Mouse (Mus musculus) liver, embryonic 15.5 days (tissue): ENCODE data around the gene Ide. TPM values are rescaled to one million over a fixed set of nuclear protein-coding genes. Genes with fewer than 3 reads are reported as not detected.

ENCODE experiments used
- ATAC-seq: fragments of 200-750 bp; cut with Nextera tagmentation; 2 replicates; pipeline ENCODE4 v1.8.0; 2017; ENCODE audit warnings: moderate number of reproducible peaks, mild to moderate bottlenecking, moderate library complexity; ENCODE audit not compliant: insufficient read depth
- H3K27ac ChIP-seq: fragments of 300-500 bp; sonication (generic); replicated peaks from 2 replicates; pipeline ENCODE4 v1.5.1; 2015; ENCODE audit warnings: mild to moderate bottlenecking, inconsistent platforms
- H3K27me3 ChIP-seq: fragments of 300-500 bp; sonication (generic); 2 replicates; pipeline ENCODE4 v1.6.1; 2015; ENCODE audit warnings: mild to moderate bottlenecking, inconsistent platforms
- H3K36me3 ChIP-seq: fragments of 300-500 bp; sonication (generic); replicated peaks from 2 replicates; pipeline ENCODE4 v1.6.1; 2015; ENCODE audit warnings: moderate library complexity, mild to moderate bottlenecking, inconsistent platforms
- H3K4me1 ChIP-seq: fragments of 300-500 bp; sonication (generic); replicated peaks from 2 replicates; pipeline ENCODE4 v1.6.1; 2015; ENCODE audit warnings: inconsistent platforms
- H3K4me2 ChIP-seq: fragments of 300-500 bp; sonication (generic); 2 replicates; pipeline ENCODE4 v1.6.1; 2015; ENCODE audit warnings: moderate library complexity, mild to moderate bottlenecking, inconsistent platforms
- H3K4me3 ChIP-seq: fragments of 300-500 bp; sonication (generic); replicated peaks from 2 replicates; pipeline ENCODE4 v1.5.1; 2015; ENCODE audit warnings: mild to moderate bottlenecking, inconsistent platforms
- H3K9ac ChIP-seq: fragments of 300-500 bp; sonication (generic); 2 replicates; pipeline ENCODE4 v1.6.1; 2015; ENCODE audit warnings: moderate library complexity, mild to moderate bottlenecking, inconsistent platforms
- H3K9me3 ChIP-seq: fragments of 300-500 bp; sonication (generic); replicated peaks from 2 replicates; pipeline ENCODE4 v1.6.1; 2016; ENCODE audit warnings: inconsistent platforms
- WGBS: fragments of 180-500 bp; shearing (Covaris S2); methylation state at CpG from one replicate; pipeline ENCODE4 v1.1.7; 2015; ENCODE audit warnings: mixed read lengths; ENCODE audit not compliant: insufficient replicate concordance; 5-methylcytosine and 5-hydroxymethylcytosine counted together
- polyA plus RNA-seq: library from polyadenylated mRNA; unstranded; fragments of >200 nt; fragmentation: Nextera tagmentation; extraction: Ambion mirVana; gene quantifications from 2 replicates; pipeline ENCODE4 v1.2.1, GENCODE M21; 2015

The Ide gene
- polyA plus RNA-seq, 1 experiment from 2014 or later, result 25.8 TPM

DNA sequence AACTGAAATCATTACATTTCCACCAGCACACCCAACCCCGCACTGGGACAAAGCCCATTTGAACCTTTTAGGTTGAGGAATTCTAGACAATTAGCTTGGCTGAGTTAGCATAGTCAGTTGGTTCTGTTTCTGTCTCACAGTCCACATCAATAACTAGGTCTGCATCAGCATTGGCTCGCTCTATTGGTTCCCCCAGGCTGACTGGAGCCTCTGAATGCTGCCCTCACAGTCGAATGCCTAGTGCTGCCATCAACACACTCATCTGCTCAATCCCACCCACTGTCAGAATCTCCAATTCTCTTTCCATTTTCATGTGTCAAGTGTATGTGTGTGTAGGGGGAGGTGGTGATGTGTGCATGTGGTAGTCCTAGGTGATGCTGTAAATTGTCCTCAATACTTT lies 31.5 kb downstream of the Ide start:
- no peak overlapping the region for H3K4me2 ChIP-seq
- no peak overlapping the region for H3K9ac ChIP-seq
- H3K36me3 ChIP-seq, result peaks cover 24% of the 10 kb centered on the region
- WGBS, result 75% methylated on average over 3 of the region's 3 CpGs
- no peaks in the 10 kb centered on the region for H3K4me1 ChIP-seq
- no peak overlapping the region for H3K4me3 ChIP-seq
- ATAC-seq, result no peak
- no peak overlapping the region for H3K27ac ChIP-seq
- H3K27me3 ChIP-seq, result no peaks in the 10 kb centered on the region
- H3K9me3 ChIP-seq, result no peaks in the 10 kb centered on the region

DNA sequence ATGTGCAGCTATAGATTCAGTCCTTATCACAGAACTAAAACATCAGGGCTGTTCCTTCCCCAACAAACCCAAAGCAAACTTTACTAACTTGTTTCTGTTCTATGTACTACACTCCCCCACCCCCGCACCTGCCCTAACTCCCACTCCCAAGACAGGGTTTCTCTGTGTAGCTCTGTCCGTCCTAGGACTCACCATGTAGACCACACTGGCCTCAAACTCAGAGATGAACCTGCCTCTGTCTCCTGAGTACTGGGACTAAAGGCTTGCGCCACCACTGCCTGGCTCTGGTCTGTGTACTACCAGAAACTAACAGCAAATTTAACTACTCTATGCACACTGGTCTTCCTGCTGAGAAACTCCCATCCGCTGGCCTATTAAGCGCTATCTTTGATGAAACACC lies 32.8 kb downstream of the Ide start:
- 79% methylated on average over 5 of the region's 5 CpGs for WGBS
- H3K27me3 ChIP-seq, result no peaks in the 10 kb centered on the region
- H3K4me1 ChIP-seq, result no peaks in the 10 kb centered on the region
- no peak overlapping the region for H3K4me3 ChIP-seq
- H3K9me3 ChIP-seq, result no peaks in the 10 kb centered on the region
- H3K27ac ChIP-seq, result no peak overlapping the region
- H3K36me3 ChIP-seq, result peaks cover 17% of the 10 kb centered on the region
- no peak for ATAC-seq
- no peak overlapping the region for H3K4me2 ChIP-seq
- H3K9ac ChIP-seq, result no peak overlapping the region

DNA sequence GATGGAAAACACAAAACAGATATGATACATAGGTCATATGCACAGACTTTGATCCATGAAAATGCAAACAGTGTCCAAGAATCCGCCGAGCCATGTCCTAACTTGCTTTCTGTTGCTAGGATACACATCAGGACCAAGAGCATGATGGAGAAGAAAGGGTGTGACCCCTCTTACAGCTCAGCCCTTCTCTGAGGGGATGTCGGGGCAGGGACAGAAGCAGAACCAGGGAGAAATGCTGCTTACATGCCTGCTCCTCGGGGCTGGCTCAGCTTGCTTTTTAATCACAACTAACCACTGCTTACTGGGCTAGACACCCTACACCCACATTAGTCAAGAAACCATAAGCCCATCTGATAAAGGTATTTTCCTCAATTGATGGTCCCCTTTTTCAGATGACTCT lies 33.6 kb downstream of the Ide start:
- peaks cover 17% of the 10 kb centered on the region; the same call in 1 of the 2 replicates for H3K36me3 ChIP-seq
- no peaks in the 10 kb centered on the region for H3K4me1 ChIP-seq
- H3K9ac ChIP-seq, result no peak overlapping the region
- H3K4me2 ChIP-seq, result no peak overlapping the region
- H3K9me3 ChIP-seq, result no peaks in the 10 kb centered on the region
- no peak overlapping the region for H3K4me3 ChIP-seq
- H3K27ac ChIP-seq, result no peak overlapping the region
- ATAC-seq, result no peak
- no peaks in the 10 kb centered on the region for H3K27me3 ChIP-seq
- WGBS, result 72% methylated on average over 4 of the region's 4 CpGs

DNA sequence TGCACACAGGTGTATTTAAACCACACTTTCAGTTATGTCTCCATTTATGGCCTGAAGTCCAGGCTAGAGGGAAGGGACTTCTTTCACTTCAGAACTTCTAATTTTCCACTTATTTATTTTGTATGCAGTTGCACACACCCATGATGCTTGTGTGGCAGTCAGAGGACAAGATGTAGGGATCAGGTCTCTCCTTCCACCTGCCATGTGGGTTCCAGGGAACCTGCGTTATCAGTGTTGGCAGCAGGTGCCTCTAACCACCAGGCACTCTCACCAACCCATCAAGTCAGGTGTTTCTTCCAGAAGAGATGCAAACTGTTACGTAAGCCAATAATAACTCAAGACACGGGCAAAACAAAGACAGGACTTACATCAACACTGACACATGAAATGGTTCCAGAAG lies 35.9 kb downstream of the Ide start:
- 78% methylated on average over 3 of the region's 3 CpGs for WGBS
- H3K27ac ChIP-seq, result no peak overlapping the region
- H3K4me2 ChIP-seq, result no peak overlapping the region
- H3K4me1 ChIP-seq, result no peaks in the 10 kb centered on the region
- H3K9me3 ChIP-seq, result no peaks in the 10 kb centered on the region
- H3K27me3 ChIP-seq, result no peaks in the 10 kb centered on the region
- no peak overlapping the region for H3K9ac ChIP-seq
- ATAC-seq, result no peak
- H3K4me3 ChIP-seq, result no peak overlapping the region
- H3K36me3 ChIP-seq, result peaks cover 12% of the 10 kb centered on the region; the same call in 1 of the 2 replicates

DNA sequence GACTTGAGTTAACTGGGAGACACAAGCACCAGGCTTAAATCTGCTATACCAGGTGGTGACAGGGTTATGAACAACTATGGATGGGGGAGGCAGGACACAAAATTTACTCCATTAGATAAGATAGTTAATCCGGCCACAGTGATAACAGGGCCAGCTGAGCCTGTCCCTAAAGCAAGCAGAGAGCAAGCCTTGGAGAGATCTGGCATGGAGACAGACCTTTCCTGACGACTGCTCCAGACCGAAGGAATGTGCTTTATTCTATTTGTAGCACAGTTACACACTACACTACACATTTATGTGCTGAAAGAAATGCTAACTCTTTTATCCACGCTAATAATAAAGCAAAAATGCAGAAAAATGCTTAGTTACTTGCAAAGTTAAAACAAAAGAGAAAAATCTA lies 46.0 kb downstream of the Ide start:
- ATAC-seq, result no peak
- no peaks in the 10 kb centered on the region for H3K4me1 ChIP-seq
- H3K27me3 ChIP-seq, result no peaks in the 10 kb centered on the region
- H3K36me3 ChIP-seq, result peaks cover 14% of the 10 kb centered on the region
- no peak overlapping the region for H3K27ac ChIP-seq
- WGBS, result 63% methylated on average over 4 of the region's 4 CpGs
- no peak overlapping the region for H3K4me2 ChIP-seq
- no peak overlapping the region for H3K4me3 ChIP-seq
- no peaks in the 10 kb centered on the region for H3K9me3 ChIP-seq
- H3K9ac ChIP-seq, result no peak overlapping the region

DNA sequence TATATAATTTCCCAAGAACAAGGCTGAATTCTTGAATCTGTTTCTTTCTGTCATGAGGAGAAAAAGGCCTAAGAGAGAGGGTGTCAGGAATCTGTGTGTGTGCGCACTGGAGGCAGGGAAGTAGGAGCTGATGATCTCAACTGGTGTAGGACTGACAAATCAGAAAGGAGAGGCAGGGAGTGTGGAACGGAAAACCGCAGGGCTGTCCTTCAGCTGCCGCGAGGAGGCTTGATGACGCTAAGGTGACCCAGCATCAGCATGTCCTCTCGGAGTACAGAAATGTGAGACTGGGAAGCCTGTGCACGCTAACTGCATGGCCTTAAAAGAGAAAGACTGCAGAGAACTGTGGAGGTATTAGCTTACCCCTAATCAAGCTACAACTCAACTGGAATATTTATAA lies 46.7 kb downstream of the Ide start:
- no peak for ATAC-seq
- H3K27ac ChIP-seq, result no peak overlapping the region
- 70% methylated on average over 8 of the region's 8 CpGs for WGBS
- no peak overlapping the region for H3K9ac ChIP-seq
- H3K36me3 ChIP-seq, result peaks cover 16% of the 10 kb centered on the region
- H3K27me3 ChIP-seq, result no peaks in the 10 kb centered on the region
- H3K9me3 ChIP-seq, result no peaks in the 10 kb centered on the region
- no peak overlapping the region for H3K4me2 ChIP-seq
- H3K4me1 ChIP-seq, result no peaks in the 10 kb centered on the region
- H3K4me3 ChIP-seq, result no peak overlapping the region

DNA sequence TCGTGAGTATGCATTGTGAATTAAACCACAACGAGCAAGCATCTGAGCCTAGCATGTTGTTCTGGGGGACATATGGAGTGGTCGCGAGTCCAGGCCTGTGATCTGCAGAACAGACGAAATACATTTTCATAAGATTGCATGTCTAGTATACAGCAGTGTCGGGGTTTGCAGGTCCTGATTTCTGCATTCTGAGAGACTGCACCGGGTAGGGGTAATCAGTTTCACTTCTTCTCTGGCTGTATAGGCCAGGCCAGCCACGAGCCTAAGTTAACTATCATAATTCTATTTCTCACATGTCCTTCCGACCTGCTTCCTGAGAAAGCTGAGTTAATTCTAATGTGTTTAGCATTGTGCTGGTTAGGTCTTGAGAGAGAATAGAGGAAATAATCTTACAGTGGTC lies 52.9 kb downstream of the Ide start:
- no peak for ATAC-seq
- H3K36me3 ChIP-seq, result peaks cover 52% of the 10 kb centered on the region
- no peaks in the 10 kb centered on the region for H3K4me1 ChIP-seq
- no peak overlapping the region for H3K9ac ChIP-seq
- no peak overlapping the region for H3K4me3 ChIP-seq
- H3K27ac ChIP-seq, result no peak overlapping the region
- H3K27me3 ChIP-seq, result no peaks in the 10 kb centered on the region
- 80% methylated on average over 9 of the region's 9 CpGs for WGBS
- H3K4me2 ChIP-seq, result no peak overlapping the region
- H3K9me3 ChIP-seq, result no peaks in the 10 kb centered on the region

DNA sequence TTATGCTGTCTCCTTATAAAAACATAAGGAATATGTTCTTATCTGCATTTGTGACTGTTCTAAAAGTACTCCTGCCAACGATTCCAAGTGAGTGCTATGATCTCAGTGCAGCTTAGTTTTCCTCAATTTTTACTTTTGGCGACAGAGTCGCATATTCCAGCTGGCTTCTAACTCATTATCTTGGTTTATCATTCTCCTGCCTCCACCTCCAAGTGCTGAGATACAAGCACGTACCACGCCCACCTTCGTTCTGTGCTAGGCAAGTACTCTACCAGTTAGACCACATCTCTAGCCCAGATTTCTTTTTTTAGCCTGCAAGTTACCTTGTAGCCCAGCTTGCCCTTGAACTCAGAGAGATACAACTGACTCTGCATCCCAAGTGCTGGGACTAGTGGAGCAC lies 54.5 kb downstream of the Ide start:
- H3K4me1 ChIP-seq, result no peaks in the 10 kb centered on the region
- no peak overlapping the region for H3K4me2 ChIP-seq
- no peaks in the 10 kb centered on the region for H3K9me3 ChIP-seq
- 61% methylated on average over 6 of the region's 6 CpGs for WGBS
- no peak overlapping the region for H3K4me3 ChIP-seq
- ATAC-seq, result no peak
- no peak overlapping the region for H3K9ac ChIP-seq
- H3K27ac ChIP-seq, result no peak overlapping the region
- H3K36me3 ChIP-seq, result peaks cover 65% of the 10 kb centered on the region
- H3K27me3 ChIP-seq, result no peaks in the 10 kb centered on the region

DNA sequence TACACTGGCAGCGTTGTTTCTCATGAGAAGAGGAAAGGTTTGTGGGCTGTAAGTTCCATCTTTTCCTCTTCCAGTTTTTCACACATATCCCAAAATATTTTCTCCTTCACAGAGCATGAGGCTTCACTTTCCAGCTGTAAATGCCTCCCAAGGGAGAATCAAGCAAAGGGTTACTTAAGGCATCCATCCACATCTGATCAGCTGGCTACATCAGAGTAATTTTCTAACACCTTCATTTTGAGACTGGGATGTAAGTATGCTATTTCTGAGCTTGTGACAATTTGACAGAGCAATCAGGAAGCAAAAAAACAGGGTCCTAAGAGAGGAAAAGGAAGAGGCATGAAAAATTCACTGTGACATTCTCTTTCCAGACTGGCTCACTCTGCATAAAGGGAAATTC lies 55.9 kb downstream of the Ide start:
- no peak overlapping the region for H3K9ac ChIP-seq
- no peaks in the 10 kb centered on the region for H3K4me1 ChIP-seq
- no peak for ATAC-seq
- no peak overlapping the region for H3K4me3 ChIP-seq
- no peaks in the 10 kb centered on the region for H3K9me3 ChIP-seq
- peaks cover 68% of the 10 kb centered on the region for H3K36me3 ChIP-seq
- no peaks in the 10 kb centered on the region for H3K27me3 ChIP-seq
- 80% methylated on average over 1 of the region's 1 CpGs for WGBS
- H3K27ac ChIP-seq, result no peak overlapping the region
- H3K4me2 ChIP-seq, result no peak overlapping the region

DNA sequence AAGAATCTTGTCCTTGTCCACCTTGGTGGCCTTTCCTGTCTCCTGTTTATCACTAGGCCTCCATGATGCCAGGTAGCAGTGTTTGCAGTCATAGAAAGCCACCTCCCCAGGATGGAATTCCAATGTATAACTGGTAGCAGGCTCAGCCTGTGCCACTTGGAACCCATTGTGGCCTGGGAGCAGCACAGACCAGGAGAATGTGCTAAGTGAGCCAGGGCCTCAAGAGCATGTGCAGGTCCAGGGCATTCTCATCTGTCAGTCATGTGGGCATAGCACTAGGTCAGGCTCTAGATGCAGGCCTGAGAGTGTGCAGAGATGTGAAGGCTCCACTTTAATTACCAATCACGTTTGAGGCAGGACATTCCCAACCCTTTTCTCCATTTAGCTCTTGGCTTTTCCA lies 58.5 kb downstream of the Ide start:
- no peaks in the 10 kb centered on the region for H3K9me3 ChIP-seq
- no peak overlapping the region for H3K9ac ChIP-seq
- H3K27me3 ChIP-seq, result no peaks in the 10 kb centered on the region
- no peak overlapping the region for H3K4me2 ChIP-seq
- H3K36me3 ChIP-seq, result peaks cover 60% of the 10 kb centered on the region
- H3K4me1 ChIP-seq, result no peaks in the 10 kb centered on the region
- 71% methylated on average over 1 of the region's 1 CpGs for WGBS
- ATAC-seq, result no peak
- H3K4me3 ChIP-seq, result no peak overlapping the region
- H3K27ac ChIP-seq, result no peak overlapping the region

DNA sequence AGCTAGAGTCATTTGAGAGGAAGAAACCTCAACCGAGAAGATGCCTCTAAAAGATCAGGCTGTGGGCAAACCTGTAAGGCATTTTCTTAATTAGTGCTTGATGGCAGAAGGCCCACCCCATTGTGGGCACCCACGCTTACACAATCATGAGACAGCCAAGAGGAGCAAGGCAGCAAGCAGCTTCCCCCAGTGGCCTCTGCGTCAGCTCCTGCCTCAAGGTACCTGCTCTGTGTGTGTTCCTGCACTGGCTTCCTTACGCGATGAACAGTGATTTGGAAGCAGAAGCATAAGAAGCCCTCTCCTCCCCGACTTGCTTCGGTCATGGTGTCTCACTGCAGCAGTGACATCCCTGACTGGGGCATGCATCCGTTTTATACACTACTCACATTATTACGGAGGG lies 62.1 kb downstream of the Ide start:
- Histone ChIP-seq H3K27me3 (no peaks in the 10 kb centered on the region), H3K27ac (no peak overlapping the region), H3K4me1 (no peaks in the 10 kb centered on the region), H3K4me2 (no peak overlapping the region), H3K36me3 (peaks cover 39% of the 10 kb centered on the region), H3K9ac (no peak overlapping the region), H3K9me3 (no peaks in the 10 kb centered on the region), H3K4me3 (no peak overlapping the region)
- WGBS, result 88% methylated on average over 9 of the region's 9 CpGs
- no peak for ATAC-seq

DNA sequence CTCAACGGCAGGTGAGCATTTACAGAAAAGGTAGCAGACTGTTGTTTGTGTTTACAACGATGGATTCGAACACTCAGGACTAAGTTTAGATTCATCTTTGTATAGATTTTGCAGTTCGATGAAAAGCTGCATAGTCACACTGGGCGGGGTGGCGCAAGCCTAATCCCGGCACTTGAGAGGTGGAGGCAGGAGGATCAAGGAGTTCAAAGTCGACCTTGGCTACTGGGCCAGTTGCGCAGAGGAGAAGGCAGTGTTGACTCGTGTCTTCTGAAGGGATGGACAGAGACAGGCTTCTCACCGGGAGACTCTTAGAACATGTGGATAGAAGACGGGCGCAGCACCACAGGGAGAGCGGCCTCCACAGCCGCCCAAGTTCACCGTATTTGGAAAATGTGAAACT lies 68.5 kb downstream of the Ide start:
- peaks cover 12% of the 10 kb centered on the region for H3K4me1 ChIP-seq
- H3K9ac ChIP-seq, result no peak overlapping the region
- H3K4me2 ChIP-seq, result no peak overlapping the region
- ATAC-seq, result no peak
- no peak overlapping the region for H3K27ac ChIP-seq
- peaks cover 18% of the 10 kb centered on the region for H3K36me3 ChIP-seq
- 87% methylated on average over 16 of the region's 16 CpGs for WGBS
- no peaks in the 10 kb centered on the region for H3K27me3 ChIP-seq
- H3K9me3 ChIP-seq, result no peaks in the 10 kb centered on the region
- no peak overlapping the region for H3K4me3 ChIP-seq
